Mouse (Mus musculus): ENCODE data around the gene Hnf1a.

DNA sequence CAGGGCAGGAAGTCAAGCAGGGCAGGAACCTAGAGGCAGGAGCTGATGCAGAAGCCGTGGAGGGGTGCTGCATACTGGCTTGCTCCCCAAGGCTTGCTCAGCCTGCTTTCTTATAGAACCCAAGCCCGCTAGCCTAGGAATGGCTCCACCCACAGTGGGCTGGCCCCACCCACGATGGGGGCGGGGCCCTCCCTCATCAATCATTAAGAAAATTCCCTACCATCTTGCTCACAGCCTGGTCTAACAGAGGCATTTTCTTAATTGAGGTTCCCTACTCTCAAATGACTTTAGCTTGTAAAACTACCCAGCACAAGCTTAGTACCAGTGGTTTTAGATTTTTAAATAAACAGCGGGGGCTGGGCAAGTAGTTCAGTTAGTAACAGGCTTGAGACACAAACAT is 39.3 kb downstream of the Hnf1a start:
- TF ChIP-seq CTCF (IDR thresholded peaks at IDR 0.05; ENCODE audit: low read depth) (no peak), EP300 (optimal IDR thresholded peaks at IDR 0.05) (no peak)

Data from stomach, postnatal 0 days (tissue).